Mouse (Mus musculus) central nervous system, embryonic 14 days (tissue): ENCODE results near the gene 5730409E04Rik. TPM values are rescaled to one million over a fixed set of nuclear protein-coding genes. Genes with fewer than 3 reads are reported as not detected.

Experiments
- polyA plus RNA-seq: library from polyadenylated mRNA; depleted of rRNA; stranded (reverse); fragments of >200 nt; gene quantifications from 2 replicates; pipeline ENCODE4 v1.2.3, GENCODE M21; 2012; rRNA removed

Gene 5730409E04Rik
- 11.3 and 15.1 TPM in 2 replicates for polyA plus RNA-seq

GRCm38 (mm10) chr4:126609606-126610181 lies at the start of gene 5730409E04Rik:
Gene 5730409E04Rik, plus strand, starts transcription at chr4:126609818.

Other genes with a start within 250 kb of the 5730409E04Rik start
- 7.5 and 7.7 TPM in 2 replicates for gene Ago3, start 180.3 kb upstream of the 5730409E04Rik start, polyA plus RNA-seq
- 63.5 and 72.6 TPM in 2 replicates for gene Ago1, start 141.2 kb upstream of the 5730409E04Rik start, polyA plus RNA-seq
- 8.6 and 9.2 TPM in 2 replicates for gene Ago4, start 76.3 kb upstream of the 5730409E04Rik start, polyA plus RNA-seq
- 13.8 and 15.9 TPM in 2 replicates for gene Clspn, start 52.9 kb upstream of the 5730409E04Rik start, polyA plus RNA-seq
- gene Psmb2, start 67.8 kb downstream of the 5730409E04Rik start, polyA plus RNA-seq = 235 and 239 TPM in 2 replicates
- gene Tfap2e, start 126.4 kb downstream of the 5730409E04Rik start, polyA plus RNA-seq = 2.5 and 3.0 TPM in 2 replicates
- 79.2 and 81.1 TPM in 2 replicates for gene Ncdn, start 143.6 kb downstream of the 5730409E04Rik start, polyA plus RNA-seq
- 38.5 and 39.5 TPM in 2 replicates for gene AU040320, start 143.7 kb downstream of the 5730409E04Rik start, polyA plus RNA-seq